ENCODE assay signal across 9 mouse cellular contexts in genomic region chr1:132341731-132342501, GRCm38 (mm10). TPM values are rescaled to one million over a fixed set of nuclear protein-coding genes. Genes with fewer than 3 reads are reported as not detected.
A peak's percentile ranks its signal among the peaks of the same experiment; 100 is the strongest.
DNase-seq lines count a peak whose midpoint lies in the region; ATAC-seq lines count a peak whose summit lies in the region.
"Had no signal": no experiment of that assay in that cellular context is flagged by ENCODE, and none has a peak within 500 bp of the region (broad histone marks: within the 10 kb centered on the region; RNA-seq: fewer than 3 reads in every experiment).

No protein-coding gene starts in this region.

- no peak overlapping the region for H3K4me3 ChIP-seq in neural tube, embryonic 15.5 days (replicated peaks)
- H3K4me3 ChIP-seq in forebrain, embryonic 12.5 days (replicated peaks) = no peak overlapping the region
- H3K4me3 ChIP-seq: lung, embryonic 15.5 days had no signal

- H3K4me1 ChIP-seq in neural tube, embryonic 15.5 days = no peaks in the 10 kb centered on the region
- H3K4me1 ChIP-seq in forebrain, embryonic 12.5 days = peaks cover 14% of the 10 kb centered on the region

- WGBS in neural tube, embryonic 15.5 days = 65% methylated on average over 5 of the region's 5 CpGs
- 58% methylated on average over 5 of the region's 5 CpGs for WGBS in forebrain, embryonic 12.5 days

- peak; percentile 70 for DNase-seq in adrenal gland, postnatal 14 days
- DNase-seq in induced T-regulatory cell, adult 2 months (ENCODE audit: low read depth) = peak; percentile 84
- DNase-seq in urinary bladder, postnatal 25 days (ENCODE audit: low spot score) = no peak
- no peak for DNase-seq in layer of hippocampus, postnatal 10 days (ENCODE audit: low spot score in 2 of 2)

- ATAC-seq in CD4-positive, CD25-positive, alpha-beta regulatory T cell, adult 4 months = peak; percentile 98
- peak; percentile 67 for ATAC-seq in megakaryocyte-erythroid progenitor cell, adult 5-6 weeks (replicated peaks; ENCODE audit: low FRiP score, low TSS enrichment, poor library complexity, severe bottlenecking)
- ATAC-seq in neural tube, embryonic 15.5 days (ENCODE audit: low FRiP score) = no peak
- ATAC-seq in forebrain, embryonic 12.5 days (ENCODE audit: low FRiP score) = no peak

- no peak overlapping the region for H3K4me2 ChIP-seq in neural tube, embryonic 15.5 days
- H3K4me2 ChIP-seq in forebrain, embryonic 12.5 days = no peak overlapping the region
- H3K4me2 ChIP-seq: lung, embryonic 15.5 days had no signal

- no peaks in the 10 kb centered on the region for H3K9me3 ChIP-seq in neural tube, embryonic 15.5 days (replicated peaks)
- H3K9me3 ChIP-seq in forebrain, embryonic 12.5 days = no peaks in the 10 kb centered on the region
- H3K9me3 ChIP-seq: lung, embryonic 15.5 days had no signal

- no peak overlapping the region for H3K9ac ChIP-seq in neural tube, embryonic 15.5 days (replicated peaks)
- H3K9ac ChIP-seq in forebrain, embryonic 12.5 days = no peak overlapping the region
- H3K9ac ChIP-seq: lung, embryonic 15.5 days had no signal

- no peaks in the 10 kb centered on the region for H3K27me3 ChIP-seq in neural tube, embryonic 15.5 days (replicated peaks)
- no peaks in the 10 kb centered on the region for H3K27me3 ChIP-seq in forebrain, embryonic 12.5 days
- H3K27me3 ChIP-seq: lung, embryonic 15.5 days had no signal

- no peak overlapping the region for H3K27ac ChIP-seq in neural tube, embryonic 15.5 days (replicated peaks)
- H3K27ac ChIP-seq in forebrain, embryonic 12.5 days = no peak overlapping the region
- H3K27ac ChIP-seq: lung, embryonic 15.5 days had no signal

- H3K36me3 ChIP-seq in neural tube, embryonic 15.5 days = no peaks in the 10 kb centered on the region
- H3K36me3 ChIP-seq in forebrain, embryonic 12.5 days (replicated peaks) = no peaks in the 10 kb centered on the region
- H3K36me3 ChIP-seq: lung, embryonic 15.5 days had no signal

RNA-seq across cellular contexts. Expression of gene Nuak2, which starts 26.0 kb away (rescaled TPM):
- polyA plus RNA-seq in CD4-positive, CD25-positive, alpha-beta regulatory T cell, adult 4 months (2017; shearing (Covaris generic)) = 1 to 10 TPM; 2.0 to 4.3 TPM
- 3.7 and 5.6 TPM in 2 replicates for total RNA-seq in adrenal gland, postnatal 14 days (2021)
- 3.7 and 4.9 TPM in 2 replicates for total RNA-seq in megakaryocyte-erythroid progenitor cell, adult 5-6 weeks (2014; fragmentation: Nextera tagmentation)
- 0.70 and 4.4 TPM in 2 replicates for total RNA-seq in megakaryocyte-erythroid progenitor cell, adult 5-6 weeks (2017)
- 6.6 and 7.1 TPM in 2 replicates for polyA plus RNA-seq in neural tube, embryonic 15.5 days (2015; fragmentation: Nextera tagmentation; extraction: Ambion mirVana)
- polyA plus RNA-seq in forebrain, embryonic 12.5 days (2016; fragmentation: Nextera tagmentation; extraction: Ambion mirVana) = 49.9 and 54.0 TPM in 2 replicates
- 1 to 10 TPM; 3.1 TPM for total RNA-seq in layer of hippocampus, postnatal 10 days (2021)

RNA-seq across cellular contexts. Expression of gene Klhdc8a, which starts 43.5 kb away (rescaled TPM):
- polyA plus RNA-seq in CD4-positive, CD25-positive, alpha-beta regulatory T cell, adult 4 months (2017; shearing (Covaris generic)) = under 1 TPM in 1 of 2 experiments, not detected in 1; 0.07 TPM
- 64.1 and 71.4 TPM in 2 replicates for total RNA-seq in adrenal gland, postnatal 14 days (2021)
- total RNA-seq in megakaryocyte-erythroid progenitor cell, adult 5-6 weeks (2014; fragmentation: Nextera tagmentation) = not detected in 2 replicates
- total RNA-seq in megakaryocyte-erythroid progenitor cell, adult 5-6 weeks (2017) = not detected in 2 replicates
- 7.5 TPM in 2 replicates for polyA plus RNA-seq in neural tube, embryonic 15.5 days (2015; fragmentation: Nextera tagmentation; extraction: Ambion mirVana)
- 1.7 TPM in 2 replicates for polyA plus RNA-seq in forebrain, embryonic 12.5 days (2016; fragmentation: Nextera tagmentation; extraction: Ambion mirVana)
- 10 to 100 TPM; 11.1 to 11.5 TPM for total RNA-seq in layer of hippocampus, postnatal 10 days (2021)

RNA-seq across cellular contexts. Expression of gene Tmcc2, which starts 49.2 kb away (rescaled TPM):
- 1 to 10 TPM; 1.0 to 1.2 TPM for polyA plus RNA-seq in CD4-positive, CD25-positive, alpha-beta regulatory T cell, adult 4 months (2017; shearing (Covaris generic))
- 12.1 and 26.9 TPM in 2 replicates for total RNA-seq in adrenal gland, postnatal 14 days (2021)
- 7.3 and 12.5 TPM in 2 replicates for total RNA-seq in megakaryocyte-erythroid progenitor cell, adult 5-6 weeks (2014; fragmentation: Nextera tagmentation)
- 3.2 and 4.8 TPM in 2 replicates for total RNA-seq in megakaryocyte-erythroid progenitor cell, adult 5-6 weeks (2017)
- 28.5 and 33.2 TPM in 2 replicates for polyA plus RNA-seq in neural tube, embryonic 15.5 days (2015; fragmentation: Nextera tagmentation; extraction: Ambion mirVana)
- polyA plus RNA-seq in forebrain, embryonic 12.5 days (2016; fragmentation: Nextera tagmentation; extraction: Ambion mirVana) = 24.0 and 26.9 TPM in 2 replicates
- 100 to 1,000 TPM; 171 to 181 TPM for total RNA-seq in layer of hippocampus, postnatal 10 days (2021)

Comparison
In these comparisons a context has a peak if more than half of its experiments do, and no peak if none do; other contexts are left out.
1. ATAC-seq: peak in CD4-positive, CD25-positive, alpha-beta regulatory T cell, adult 4 months (single experiment) and megakaryocyte-erythroid progenitor cell, adult 5-6 weeks (single experiment); none in neural tube, embryonic 15.5 days (single experiment) and forebrain, embryonic 12.5 days (single experiment).
2. DNase-seq: peak in adrenal gland, postnatal 14 days (single experiment) and induced T-regulatory cell, adult 2 months (single experiment); none in urinary bladder, postnatal 25 days (single experiment) and layer of hippocampus, postnatal 10 days (0 of 2).
3. RNA of gene Klhdc8a, which starts 43.5 kb away (total RNA-seq): 64.1 to 71.4 TPM in adrenal gland, postnatal 14 days and 11.1 to 11.5 TPM in layer of hippocampus, postnatal 10 days; not detected in megakaryocyte-erythroid progenitor cell, adult 5-6 weeks; every median in the first group is over 10 times any median in the second.